Mouse (Mus musculus) heart, postnatal 0 days (tissue): ENCODE measurements at regions not wholly inside any gene's neighbourhood (a gene's known extent, or its start where the extent isn't known, plus 50 kb on each side); places are given as distances from the start of the nearest gene placed in this dataset.

ENCODE experiments used
- ATAC-seq: fragments of 200-750 bp; cut with Nextera tagmentation; 2 replicates; pipeline ENCODE4 v1.8.0; 2017; ENCODE audit warnings: low read depth, moderate number of reproducible peaks, moderate library complexity; ENCODE audit not compliant: insufficient read depth
- DNase-seq: peaks from one replicate; pipeline ENCODE4 v3.0.0-alpha.2; 2016; ENCODE audit warnings: low spot score
- H3K27ac ChIP-seq: fragments of 300-500 bp; sonication (generic); 2 replicates; pipeline ENCODE4 v1.5.1; 2014; ENCODE audit warnings: low read depth, mild to moderate bottlenecking
- H3K27me3 ChIP-seq: fragments of 300-500 bp; sonication (generic); 2 replicates; pipeline ENCODE4 v1.6.1; 2014; ENCODE audit warnings: low read length, mixed read lengths; ENCODE audit not compliant: control insufficient read depth, insufficient read depth
- H3K36me3 ChIP-seq: fragments of 300-500 bp; sonication (generic); replicated peaks from 2 replicates; pipeline ENCODE4 v1.6.1; 2014; ENCODE audit warnings: low read length, mixed read lengths; ENCODE audit not compliant: control insufficient read depth, insufficient read depth
- H3K4me1 ChIP-seq: fragments of 300-500 bp; sonication (generic); 2 replicates; pipeline ENCODE4 v1.6.1; 2014; ENCODE audit warnings: antibody characterized with exemption; ENCODE audit not compliant: control insufficient read depth, insufficient read depth
- H3K4me2 ChIP-seq: fragments of 300-500 bp; sonication (generic); 2 replicates; pipeline ENCODE4 v1.6.1; 2014; ENCODE audit warnings: low read depth, mild to moderate bottlenecking, low read length, moderate library complexity
- H3K4me3 ChIP-seq: fragments of 300-500 bp; sonication (generic); 2 replicates; pipeline ENCODE4 v1.5.1; 2014; ENCODE audit warnings: low read depth, low read length
- H3K9ac ChIP-seq: fragments of 300-500 bp; sonication (generic); replicated peaks from 2 replicates; pipeline ENCODE4 v1.6.1; 2014; ENCODE audit warnings: low read depth, low read length, mixed read lengths
- H3K9me3 ChIP-seq: fragments of 300-500 bp; sonication (generic); replicated peaks from 2 replicates; pipeline ENCODE4 v1.6.1; 2016; ENCODE audit warnings: low read length; ENCODE audit not compliant: control insufficient read depth
- CTCF ChIP-seq: IDR thresholded peaks from 2 replicates; pipeline ENCODE4 v1.5.1; 2016; ENCODE audit warnings: antibody characterized with exemption, control low read depth, low read depth
- EP300 ChIP-seq: IDR thresholded peaks from 2 replicates; pipeline ENCODE4 v1.6.1; 2016; ENCODE audit warnings: antibody characterized with exemption, low read depth
- WGBS: fragments of 180-500 bp; shearing (Covaris S2); extraction: QIAGEN DNeasy Blood & Tissue Kit; methylation state at CpG from one replicate; pipeline ENCODE4 v1.1.7; 2014; 5-methylcytosine and 5-hydroxymethylcytosine counted together

DNA sequence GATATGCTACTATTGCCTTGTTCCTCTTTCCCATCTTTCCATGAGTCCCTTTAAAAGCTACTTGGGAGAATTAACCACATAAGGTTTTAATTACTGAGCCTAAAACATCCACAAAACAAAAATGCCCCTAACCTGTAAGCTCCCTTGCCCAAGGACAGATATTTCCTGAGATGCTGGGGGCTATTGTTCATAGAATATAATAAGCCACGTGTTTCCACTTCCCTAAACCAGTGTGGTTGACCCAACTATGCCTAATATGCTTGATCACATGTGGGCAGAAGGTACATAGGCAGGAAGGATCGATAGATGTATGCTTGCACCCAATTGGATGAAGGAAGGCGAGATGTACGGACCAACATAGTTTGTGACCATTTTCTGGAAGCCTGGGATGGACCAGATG lies 189.9 kb downstream of the Rpap3 start:
- no peak overlapping the region for H3K9ac ChIP-seq
- no peaks in the 10 kb centered on the region for H3K36me3 ChIP-seq
- ATAC-seq = no peak
- WGBS = 66% methylated on average over 4 of the region's 4 CpGs
- no peak overlapping the region for H3K4me3 ChIP-seq
- H3K4me2 ChIP-seq = no peak overlapping the region
- peaks cover 2% of the 10 kb centered on the region for H3K9me3 ChIP-seq
- no peaks in the 10 kb centered on the region for H3K27me3 ChIP-seq
- no peak overlapping the region for H3K27ac ChIP-seq
- no peaks in the 10 kb centered on the region for H3K4me1 ChIP-seq
- TF ChIP-seq EP300 = no peak
- no peak for TF ChIP-seq CTCF
- no peak for DNase-seq

- H3K4me2 ChIP-seq = no peak overlapping the region
- no peak overlapping the region for H3K27ac ChIP-seq
- WGBS = 84% methylated on average over 16 of the region's 16 CpGs
- DNase-seq (no peak), ATAC-seq (no peak)
- H3K27me3 ChIP-seq = no peaks in the 10 kb centered on the region
- no peak overlapping the region for H3K4me3 ChIP-seq
- H3K9ac ChIP-seq = no peak overlapping the region
- H3K4me1 ChIP-seq = no peaks in the 10 kb centered on the region
- peaks cover 12% of the 10 kb centered on the region for H3K9me3 ChIP-seq
- no peaks in the 10 kb centered on the region for H3K36me3 ChIP-seq
- TF ChIP-seq EP300 (no peak), CTCF (no peak)
Measured at GRCm38 (mm10) chr15:97507656-97508306, 197.8 kb downstream of the Rpap3 start.

DNA sequence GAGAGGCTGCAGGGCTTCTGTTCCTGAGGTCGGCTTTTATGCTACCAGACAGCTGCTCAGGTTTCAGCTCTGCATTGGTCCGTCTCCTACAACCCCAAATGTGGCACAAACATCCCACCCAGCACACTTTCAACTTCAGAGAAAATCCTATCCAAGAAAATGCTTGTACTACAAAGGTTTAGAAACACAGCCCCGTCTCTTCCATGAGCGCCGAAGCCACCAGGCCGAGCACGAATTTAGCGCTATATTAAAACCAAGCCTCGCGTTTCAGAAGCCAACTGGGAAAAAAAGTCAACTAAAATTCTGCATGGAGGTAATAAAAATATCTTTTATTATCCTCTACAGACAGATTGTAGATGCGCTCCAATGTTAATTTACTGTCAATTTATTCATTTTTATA lies 198.4 kb downstream of the Rpap3 start:
- Histone ChIP-seq H3K4me3 (no peak overlapping the region), H3K4me2 (no peak overlapping the region), H3K4me1 (no peaks in the 10 kb centered on the region), H3K9ac (no peak overlapping the region), H3K27me3 (no peaks in the 10 kb centered on the region), H3K27ac (no peak overlapping the region), H3K36me3 (no peaks in the 10 kb centered on the region), H3K9me3 (peaks cover 12% of the 10 kb centered on the region)
- no peak for ATAC-seq
- DNase-seq = no peak
- 91% methylated on average over 11 of the region's 11 CpGs for WGBS
- TF ChIP-seq EP300 = no peak
- TF ChIP-seq CTCF = no peak

DNA sequence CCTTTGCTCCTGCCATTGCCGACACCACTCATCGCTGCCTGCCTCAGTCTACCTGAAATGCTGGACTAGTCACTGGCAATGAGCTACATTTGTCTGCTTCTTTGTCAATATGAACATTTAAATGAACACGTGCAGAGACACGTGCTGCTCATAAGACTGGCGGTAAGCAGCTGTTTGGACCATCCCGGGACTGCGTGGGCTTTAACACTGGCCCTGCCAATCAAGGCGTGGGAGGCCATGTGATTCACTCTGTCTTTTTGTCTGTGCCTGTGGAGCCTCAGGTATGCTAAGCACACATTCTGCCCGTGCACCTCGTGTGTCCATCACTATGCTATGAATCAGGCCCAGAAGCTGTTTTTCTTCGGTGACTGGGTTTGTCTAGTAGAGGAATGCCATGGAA lies 199.9 kb downstream of the Rpap3 start:
- WGBS = 85% methylated on average over 11 of the region's 11 CpGs
- ATAC-seq = no peak
- TF ChIP-seq CTCF (no peak), EP300 (no peak)

DNA sequence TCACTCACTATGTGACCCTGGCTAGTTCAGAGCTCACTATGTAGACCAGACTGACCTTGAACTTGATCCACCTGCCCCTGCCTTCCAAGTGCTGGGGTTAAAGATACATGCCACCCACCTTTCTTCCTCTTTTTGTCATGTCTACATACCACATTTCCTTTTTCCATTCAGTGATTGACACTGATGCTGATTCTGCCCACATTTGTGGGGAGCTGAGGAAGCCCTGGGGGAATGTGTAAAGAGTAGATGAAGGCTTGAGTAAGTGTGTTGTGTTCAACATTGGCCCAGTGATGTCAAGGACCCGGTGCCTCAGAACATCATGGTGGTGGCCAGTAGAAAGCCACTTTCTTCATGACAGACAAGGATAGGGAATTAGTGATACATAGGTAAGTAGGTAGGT lies 201.3 kb downstream of the Rpap3 start:
- TF ChIP-seq EP300 (no peak), CTCF (no peak)
- H3K9me3 ChIP-seq = no peaks in the 10 kb centered on the region
- H3K4me1 ChIP-seq = no peaks in the 10 kb centered on the region
- 74% methylated on average over 1 of the region's 1 CpGs for WGBS
- no peak overlapping the region for H3K27ac ChIP-seq
- no peak overlapping the region for H3K4me2 ChIP-seq
- no peak overlapping the region for H3K4me3 ChIP-seq
- H3K9ac ChIP-seq = no peak overlapping the region
- H3K36me3 ChIP-seq = no peaks in the 10 kb centered on the region
- no peaks in the 10 kb centered on the region for H3K27me3 ChIP-seq
- no peak for DNase-seq
- no peak for ATAC-seq

More for the DNA sequence above, 199.9 kb downstream of the Rpap3 start:
- no peak for DNase-seq
- Histone ChIP-seq H3K4me2 (no peak overlapping the region), H3K27ac (no peak overlapping the region), H3K27me3 (no peaks in the 10 kb centered on the region), H3K4me1 (no peaks in the 10 kb centered on the region), H3K9ac (no peak overlapping the region), H3K36me3 (no peaks in the 10 kb centered on the region), H3K4me3 (no peak overlapping the region), H3K9me3 (peaks cover 10% of the 10 kb centered on the region)

GRCm38 (mm10) chr15:97502056-97502455 lies 203.6 kb downstream of the Rpap3 start:
- Histone ChIP-seq H3K4me1 (no peaks in the 10 kb centered on the region), H3K9ac (no peak overlapping the region), H3K36me3 (no peaks in the 10 kb centered on the region), H3K4me3 (no peak overlapping the region), H3K27ac (no peak overlapping the region), H3K4me2 (no peak overlapping the region), H3K9me3 (no peaks in the 10 kb centered on the region), H3K27me3 (no peaks in the 10 kb centered on the region)
- DNase-seq (no peak), ATAC-seq (no peak)
- 78% methylated on average over 7 of the region's 7 CpGs for WGBS
- TF ChIP-seq EP300 (no peak), CTCF (no peak)
